Mouse (Mus musculus): Measurements from ENCODE around the gene Fgf8.

DNA sequence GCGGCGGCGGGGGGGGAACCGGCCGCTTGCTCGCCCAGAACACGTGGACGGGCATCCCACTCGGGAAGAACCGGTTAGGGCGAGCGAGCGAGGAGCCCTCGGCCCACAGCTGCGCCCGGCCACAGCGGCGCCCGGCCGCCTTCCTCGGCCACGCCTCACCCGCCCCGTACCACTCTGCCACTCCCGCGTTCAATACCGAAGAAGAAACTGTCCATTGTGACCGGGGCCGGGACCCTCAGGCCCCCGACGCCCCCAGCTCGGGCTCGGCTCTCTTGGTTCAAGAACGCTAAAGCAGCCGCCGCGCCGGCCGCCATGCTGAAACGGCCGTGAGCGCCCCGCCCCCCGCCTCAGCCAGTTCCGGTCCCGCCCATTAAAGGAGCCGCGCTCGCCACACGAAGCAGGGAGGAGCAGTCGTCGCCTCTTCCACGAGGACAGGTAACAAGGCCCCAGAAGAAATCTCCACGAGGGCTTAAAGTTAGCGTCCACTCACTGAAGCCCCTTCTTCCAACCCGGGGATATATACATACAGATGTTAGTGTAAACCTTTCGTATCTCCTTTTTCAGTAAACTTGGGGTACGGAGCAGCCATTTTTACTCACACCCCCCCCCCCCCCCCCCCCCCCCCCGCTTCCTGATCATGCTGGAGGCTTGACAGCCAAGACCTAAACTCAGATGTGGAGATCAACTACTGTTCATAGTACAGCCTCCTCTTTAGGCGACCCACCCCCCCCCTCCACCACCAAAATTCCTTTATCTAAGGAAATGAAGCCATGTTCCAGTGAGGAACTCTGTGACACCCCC lies 6.7 kb upstream of the Fgf8 start, which contains the start of gene Npm3:
- TF ChIP-seq POLR2A (IDR thresholded peaks at IDR 0.05; ENCODE audit: control insufficient read depth, low read depth, low read length), result peak; percentile 65; the same call in 1 of the 2 replicates
- TF ChIP-seq CTCF (IDR thresholded peaks at IDR 0.05; ENCODE audit: control insufficient read depth, insufficient read depth, insufficient replicate concordance, low read depth, low read length), result no peak
